Mouse (Mus musculus): ENCODE results near the gene Six4. TPM values are rescaled to one million over a fixed set of nuclear protein-coding genes. Genes with fewer than 3 reads are reported as not detected.
A peak's percentile ranks its signal among the peaks of the same experiment; 100 is the strongest.

The Six4 gene
- polyA plus RNA-seq, 1 experiment = 0.78 TPM

GRCm38 (mm10) chr12:73055451-73055850 is 57.8 kb downstream of the Six4 start:
- H3K4me1 ChIP-seq (ENCODE audit: control insufficient read depth, insufficient read depth, low read length) = no peaks in the 10 kb centered on the region
- H3K4me3 ChIP-seq (ENCODE audit: insufficient read depth, low read depth, low read length) = no peak overlapping the region
- H3K36me3 ChIP-seq (ENCODE audit: control insufficient read depth, insufficient read depth, low read length) = no peaks in the 10 kb centered on the region
- peaks cover 5% of the 10 kb centered on the region for H3K27me3 ChIP-seq (replicated peaks; ENCODE audit: control insufficient read depth, insufficient read depth, low read length)
- TF ChIP-seq POLR2A (IDR thresholded peaks at IDR 0.05; ENCODE audit: low read depth, low read length) (no peak), CTCF (conservative IDR thresholded peaks at IDR 0.05; ENCODE audit: insufficient read depth, insufficient read length, low read depth, low read length) (no peak)
- H3K27ac ChIP-seq (ENCODE audit: insufficient read depth, low read depth, low read length) = no peak overlapping the region
- DNase-seq = no peak
- WGBS = 28% methylated on average over 5 of the region's 5 CpGs

- Histone ChIP-seq H3K27ac (ENCODE audit: insufficient read depth, low read depth, low read length) (no peak overlapping the region), H3K4me1 (ENCODE audit: control insufficient read depth, insufficient read depth, low read length) (no peaks in the 10 kb centered on the region), H3K27me3 (replicated peaks; ENCODE audit: control insufficient read depth, insufficient read depth, low read length) (peaks cover 7% of the 10 kb centered on the region), H3K4me3 (ENCODE audit: insufficient read depth, low read depth, low read length) (no peak overlapping the region), H3K36me3 (ENCODE audit: control insufficient read depth, insufficient read depth, low read length) (no peaks in the 10 kb centered on the region)
- TF ChIP-seq CTCF (conservative IDR thresholded peaks at IDR 0.05; ENCODE audit: insufficient read depth, insufficient read length, low read depth, low read length) = no peak
- TF ChIP-seq POLR2A (IDR thresholded peaks at IDR 0.05; ENCODE audit: low read depth, low read length) = no peak
- no peak for DNase-seq
- 49% methylated on average over 15 of the region's 15 CpGs for WGBS
These were observed 58.6 kb downstream of the Six4 start for GRCm38 (mm10) chr12:73054576-73055185.

GRCm38 (mm10) chr12:73053668-73054241 is 59.5 kb downstream of the Six4 start, which contains the start of gene Six1:
Gene Six1, minus strand, starts transcription at chr12:73053887.
- H3K27ac ChIP-seq (ENCODE audit: insufficient read depth, low read depth, low read length) = no peak within 1 kb of the TSS

GRCm38 (mm10) chr12:73052651-73053591 is 60.3 kb downstream of the Six4 start:
- no peak overlapping the region for H3K4me3 ChIP-seq (ENCODE audit: insufficient read depth, low read depth, low read length)
- no peaks in the 10 kb centered on the region for H3K4me1 ChIP-seq (ENCODE audit: control insufficient read depth, insufficient read depth, low read length)
- no peak overlapping the region for H3K27ac ChIP-seq (ENCODE audit: insufficient read depth, low read depth, low read length)
- 29% methylated on average over 34 of the region's 34 CpGs for WGBS
- H3K36me3 ChIP-seq (ENCODE audit: control insufficient read depth, insufficient read depth, low read length) = no peaks in the 10 kb centered on the region
- DNase-seq = peak; percentile 25
- TF ChIP-seq POLR2A (IDR thresholded peaks at IDR 0.05; ENCODE audit: low read depth, low read length) = no peak
- H3K27me3 ChIP-seq (replicated peaks; ENCODE audit: control insufficient read depth, insufficient read depth, low read length) = peaks cover 7% of the 10 kb centered on the region

More at GRCm38 (mm10) chr12:73053668-73054241, 59.5 kb downstream of the Six4 start, which contains the start of gene Six1:
- WGBS = 1% methylated on average over 42 of the region's 42 CpGs
- peak within 1 kb of the TSS; percentile 43 for H3K4me3 ChIP-seq (ENCODE audit: insufficient read depth, low read depth, low read length)
- no peaks in the 10 kb centered on the region for H3K4me1 ChIP-seq (ENCODE audit: control insufficient read depth, insufficient read depth, low read length)
- H3K36me3 ChIP-seq (ENCODE audit: control insufficient read depth, insufficient read depth, low read length) = no peaks in the 10 kb centered on the region
- peaks cover 7% of the 10 kb centered on the region for H3K27me3 ChIP-seq (replicated peaks; ENCODE audit: control insufficient read depth, insufficient read depth, low read length)
- peak; percentile 84 for DNase-seq
- peak; percentile 54 for TF ChIP-seq CTCF (conservative IDR thresholded peaks at IDR 0.05; ENCODE audit: insufficient read depth, insufficient read length, low read depth, low read length)
- TF ChIP-seq POLR2A (IDR thresholded peaks at IDR 0.05; ENCODE audit: low read depth, low read length) = no peak

- no peaks in the 10 kb centered on the region for H3K4me1 ChIP-seq (ENCODE audit: control insufficient read depth, insufficient read depth, low read length)
- H3K27me3 ChIP-seq (replicated peaks; ENCODE audit: control insufficient read depth, insufficient read depth, low read length) = peaks cover 7% of the 10 kb centered on the region
- no peak for DNase-seq
- WGBS = 24% methylated on average over 19 of the region's 19 CpGs
- H3K27ac ChIP-seq (ENCODE audit: insufficient read depth, low read depth, low read length) = no peak overlapping the region
- no peak overlapping the region for H3K4me3 ChIP-seq (ENCODE audit: insufficient read depth, low read depth, low read length)
- TF ChIP-seq CTCF (conservative IDR thresholded peaks at IDR 0.05; ENCODE audit: insufficient read depth, insufficient read length, low read depth, low read length) (no peak), POLR2A (IDR thresholded peaks at IDR 0.05; ENCODE audit: low read depth, low read length) (no peak)
- H3K36me3 ChIP-seq (ENCODE audit: control insufficient read depth, insufficient read depth, low read length) = no peaks in the 10 kb centered on the region
These were observed 61.1 kb downstream of the Six4 start for GRCm38 (mm10) chr12:73052036-73052650.

- H3K27ac ChIP-seq (ENCODE audit: insufficient read depth, low read depth, low read length) = no peak overlapping the region
- no peaks in the 10 kb centered on the region for H3K36me3 ChIP-seq (ENCODE audit: control insufficient read depth, insufficient read depth, low read length)
- no peaks in the 10 kb centered on the region for H3K4me1 ChIP-seq (ENCODE audit: control insufficient read depth, insufficient read depth, low read length)
- no peak for TF ChIP-seq POLR2A (IDR thresholded peaks at IDR 0.05; ENCODE audit: low read depth, low read length)
- TF ChIP-seq CTCF (conservative IDR thresholded peaks at IDR 0.05; ENCODE audit: insufficient read depth, insufficient read length, low read depth, low read length) = no peak
- WGBS = 9% methylated on average over 15 of the region's 15 CpGs
- DNase-seq = no peak
- peaks cover 7% of the 10 kb centered on the region for H3K27me3 ChIP-seq (replicated peaks; ENCODE audit: control insufficient read depth, insufficient read depth, low read length)
- H3K4me3 ChIP-seq (ENCODE audit: insufficient read depth, low read depth, low read length) = no peak overlapping the region
These were observed 62.3 kb downstream of the Six4 start for GRCm38 (mm10) chr12:73050811-73051580.
